Mouse (Mus musculus) CH12.LX (cell line): ENCODE data around the gene Arhgef3. TPM values are rescaled to one million over a fixed set of nuclear protein-coding genes. Genes with fewer than 3 reads are reported as not detected.

Experiments
- DNase-seq: peaks from one replicate; pipeline ENCODE4 v3.0.0-alpha.2; 2013; ENCODE audit errors: extremely low read depth
- H3K27ac ChIP-seq: 2 replicates; pipeline ENCODE4 v1.5.1; 2012; ENCODE audit warnings: low read depth, mild to moderate bottlenecking, control low read depth, moderate library complexity; ENCODE audit not compliant: insufficient read depth
- H3K27me3 ChIP-seq: replicated peaks from 2 replicates; pipeline ENCODE3; 2012; ENCODE audit warnings: inconsistent platforms
- H3K36me3 ChIP-seq, 2 experiments: replicated peaks in 1 of 2; 2 replicates each; pipeline versions ENCODE3 to v1.6.1; 2012; ENCODE audit warnings: inconsistent platforms in 1 of 2, low read length in 1 of 2, mild to moderate bottlenecking in 1 of 2, mixed read lengths in 1 of 2, moderate library complexity in 1 of 2; ENCODE audit not compliant: control insufficient read depth in 1 of 2, insufficient read depth in 1 of 2
- H3K4me1 ChIP-seq, 2 experiments: 2 replicates each; pipeline ENCODE4 v1.6.1; 2012; ENCODE audit warnings: inconsistent platforms in 1 of 2, moderate library complexity in 1 of 2; ENCODE audit not compliant: insufficient read depth in 2 of 2, control insufficient read depth in 1 of 2
- H3K4me2 ChIP-seq: 2 replicates; pipeline ENCODE4 v1.6.1; 2012; ENCODE audit warnings: low read depth, mild to moderate bottlenecking, control low read depth; ENCODE audit not compliant: poor library complexity, insufficient read depth, severe bottlenecking
- H3K4me3 ChIP-seq, 3 experiments: fragments of 150-350 bp in 1 of 3; sonication (generic) in 1 of 3; replicated peaks in 1 of 3; 2 replicates each; pipeline versions ENCODE3 to v1.5.1; 2011 to 2012; ENCODE audit warnings: low read depth in 2 of 3, low read length in 2 of 3, mild to moderate bottlenecking in 2 of 3, moderate library complexity in 2 of 3, control low read depth in 1 of 3, improper control_type of control experiment in 1 of 3, inconsistent platforms in 1 of 3, mixed read lengths in 1 of 3; ENCODE audit not compliant: poor library complexity in 1 of 3
- H3K79me2 ChIP-seq: replicated peaks from 2 replicates; pipeline ENCODE4 v1.6.1; 2012; ENCODE audit warnings: mild to moderate bottlenecking, moderate library complexity; ENCODE audit not compliant: control insufficient read depth, poor library complexity, insufficient read depth, severe bottlenecking; ENCODE audit errors: extremely low read depth
- H3K9ac ChIP-seq: 2 replicates; pipeline ENCODE4 v1.6.1; 2012; ENCODE audit warnings: low read depth, mild to moderate bottlenecking, control low read depth, moderate library complexity; ENCODE audit not compliant: insufficient read depth
- H3K9me3 ChIP-seq: replicated peaks from 2 replicates; pipeline ENCODE3; 2012; ENCODE audit warnings: low read length, inconsistent platforms, mixed read lengths
- CTCF ChIP-seq, 2 experiments: IDR thresholded peaks in 1 of 2; conservative IDR thresholded peaks in 1 of 2; 2 replicates each; pipeline ENCODE4 v1.5.1; 2011 to 2012; ENCODE audit warnings: low read depth in 2 of 2, low read length in 2 of 2, improper control_type of control experiment in 1 of 2, inconsistent platforms in 1 of 2, mild to moderate bottlenecking in 1 of 2, moderate library complexity in 1 of 2
- ELF1 ChIP-seq: IDR thresholded peaks from 2 replicates; pipeline ENCODE4 v1.6.1; 2014; ENCODE audit warnings: low read depth, mild to moderate bottlenecking, inconsistent platforms, low read length, improper control_type of control experiment
- ETS1 ChIP-seq: conservative IDR thresholded peaks from 2 replicates; pipeline ENCODE4 v1.6.1; 2012; ENCODE audit warnings: low read depth, mild to moderate bottlenecking, inconsistent platforms, low read length, improper control_type of control experiment, moderate library complexity
- GABPA ChIP-seq: IDR thresholded peaks from 2 replicates; pipeline ENCODE4 v1.6.1; 2012; ENCODE audit warnings: low read depth, low read length, improper control_type of control experiment, inconsistent platforms; ENCODE audit not compliant: insufficient replicate concordance
- HCFC1 ChIP-seq: IDR thresholded peaks from 2 replicates; pipeline ENCODE4 v1.6.1; 2012; ENCODE audit warnings: low read depth, mild to moderate bottlenecking, inconsistent platforms, low read length, improper control_type of control experiment
- IRF4 ChIP-seq: IDR thresholded peaks from 2 replicates; pipeline ENCODE4 v1.6.1; 2014; ENCODE audit warnings: low read depth, mild to moderate bottlenecking, inconsistent platforms, low read length, improper control_type of control experiment
- JUN ChIP-seq: IDR thresholded peaks from 2 replicates; pipeline ENCODE4 v1.6.1; 2011; ENCODE audit warnings: low read depth, mild to moderate bottlenecking, low read length, improper control_type of control experiment, moderate library complexity; ENCODE audit not compliant: insufficient read depth
- MAX ChIP-seq: IDR thresholded peaks from 2 replicates; pipeline ENCODE4 v1.6.1; 2011; ENCODE audit warnings: low read length, improper control_type of control experiment
- MEF2A ChIP-seq: IDR thresholded peaks from 2 replicates; pipeline ENCODE4 v1.6.1; 2014; ENCODE audit warnings: low read depth, mild to moderate bottlenecking, inconsistent platforms, low read length, improper control_type of control experiment, borderline replicate concordance
- MYC ChIP-seq: IDR thresholded peaks from 2 replicates; pipeline ENCODE4 v1.6.1; 2011; ENCODE audit warnings: low read depth, mild to moderate bottlenecking, improper control_type of control experiment, low read length
- NRF1 ChIP-seq: IDR thresholded peaks from 2 replicates; pipeline ENCODE4 v1.6.1; 2014; ENCODE audit warnings: low read depth, mild to moderate bottlenecking, inconsistent platforms, low read length, improper control_type of control experiment, moderate library complexity
- POLR2A ChIP-seq: IDR thresholded peaks from 2 replicates; pipeline ENCODE4 v1.6.1; 2011; ENCODE audit warnings: low read depth, mild to moderate bottlenecking, improper control_type of control experiment, low read length
- POLR2AphosphoS2 ChIP-seq: IDR thresholded peaks from 2 replicates; pipeline ENCODE4 v1.6.1; 2011; ENCODE audit warnings: low read depth, low read length, improper control_type of control experiment
- RCOR1 ChIP-seq: conservative IDR thresholded peaks from 2 replicates; pipeline ENCODE4 v1.6.1; 2012; ENCODE audit warnings: low read depth, mild to moderate bottlenecking, inconsistent platforms, low read length, improper control_type of control experiment
- SIN3A ChIP-seq: IDR thresholded peaks from 2 replicates; pipeline ENCODE4 v1.6.1; 2012; ENCODE audit warnings: low read length, improper control_type of control experiment, inconsistent platforms
- TCF12 ChIP-seq: IDR thresholded peaks from 2 replicates; pipeline ENCODE4 v1.6.1; 2014; ENCODE audit warnings: low read depth, mild to moderate bottlenecking, inconsistent platforms, low read length, improper control_type of control experiment
- UBTF ChIP-seq: IDR thresholded peaks from 2 replicates; pipeline ENCODE4 v1.6.1; 2012; ENCODE audit warnings: low read depth, mild to moderate bottlenecking, inconsistent platforms, low read length, improper control_type of control experiment, moderate library complexity
- ZC3H11A ChIP-seq: IDR thresholded peaks from 2 replicates; pipeline ENCODE4 v1.6.1; 2012; ENCODE audit warnings: low read depth, mild to moderate bottlenecking, inconsistent platforms, low read length, improper control_type of control experiment
- ZKSCAN1 ChIP-seq: IDR thresholded peaks from 2 replicates; pipeline ENCODE4 v1.6.1; 2012; ENCODE audit warnings: low read depth, inconsistent platforms, low read length, improper control_type of control experiment, borderline replicate concordance
- dilution Hi-C: fragments of 300-500 bp; cut with MboI; formaldehyde crosslinking; loops from 2 replicates; pipeline ENCODE4 v1.14.3; 2020; ENCODE audit warnings: low sequenced_read_pairs; ENCODE audit not compliant: extremely low pct_unique_long_range_greater_than_20kb, extremely low pct_ligation_motif_present
- in situ Hi-C: fragments of 300-500 bp; cut with MboI; formaldehyde crosslinking; loops from 3 replicates; pipeline ENCODE4 v1.14.3; 2019; ENCODE audit warnings: low sequenced_read_pairs, low pct_ligation_motif_present, low pct_unique_long_range_greater_than_20kb, mixed read lengths
- polyA plus RNA-seq: library from polyadenylated mRNA; unstranded; fragments of >175 nt; gene quantifications from 2 replicates; pipeline ENCODE4 v1.2.1, GENCODE M21; 2012; ENCODE audit warnings: low read depth; ENCODE audit not compliant: insufficient read length
- total RNA-seq, 2 experiments: library from RNA; depleted of rRNA; stranded (reverse); fragments of 300-350 nt in 1 of 2; fragments of >200 nt in 1 of 2; gene quantifications; 2 replicates each; pipeline ENCODE4 v1.2.3; 2012 to 2014

The Arhgef3 gene
- total and polyA plus RNA-seq, 3 experiments, result 0.51 to 0.64 (median 0.62) TPM

GRCm38 (mm10) chr14:27327862-27328261 lies 213.2 kb downstream of the Arhgef3 start:
- no peaks in the 10 kb centered on the region for H3K36me3 ChIP-seq
- H3K9ac ChIP-seq, result no peak overlapping the region
- H3K4me1 ChIP-seq, result no peaks in the 10 kb centered on the region
- no peak overlapping the region for H3K27ac ChIP-seq
- H3K4me3 ChIP-seq, result no peak overlapping the region
- TF ChIP-seq POLR2AphosphoS2 (no peak), ZKSCAN1 (no peak)
- H3K9me3 ChIP-seq, result peaks cover 3% of the 10 kb centered on the region
- DNase-seq, result no peak
- H3K79me2 ChIP-seq, result no peaks in the 10 kb centered on the region
- H3K27me3 ChIP-seq, result no peaks in the 10 kb centered on the region
- in situ Hi-C loops, result no loop called here
- no peak overlapping the region for H3K4me2 ChIP-seq
- dilution Hi-C loops, result no loop called here

GRCm38 (mm10) chr14:27328952-27329351 lies 214.3 kb downstream of the Arhgef3 start:
- dilution Hi-C loops (no loop called here), in situ Hi-C loops (no loop called here)
- Histone ChIP-seq H3K9me3 (no peaks in the 10 kb centered on the region), H3K9ac (no peak overlapping the region), H3K4me1 (no peaks in the 10 kb centered on the region), H3K4me3 (no peak overlapping the region), H3K36me3 (no peaks in the 10 kb centered on the region), H3K27ac (no peak overlapping the region), H3K79me2 (no peaks in the 10 kb centered on the region), H3K4me2 (no peak overlapping the region), H3K27me3 (peaks cover 2% of the 10 kb centered on the region)
- DNase-seq, result no peak
- TF ChIP-seq UBTF (no peak), HCFC1 (no peak), POLR2AphosphoS2 (no peak), POLR2A (no peak), GABPA (no peak), RCOR1 (no peak), CTCF (conservative IDR thresholded peaks at IDR 0.05 in 1 of 2, IDR thresholded peaks at IDR 0.05 in 1 of 2; ENCODE audit: low read depth in 2 of 2, low read length in 2 of 2) (no peak), MYC (no peak), SIN3A (no peak), NRF1 (no peak), IRF4 (no peak), TCF12 (no peak), ELF1 (no peak), ZKSCAN1 (no peak), MEF2A (no peak), MAX (no peak), ZC3H11A (no peak), JUN (no peak), ETS1 (no peak)
